Mouse (Mus musculus): ENCODE measurements around the gene Car5b.

GRCm38 (mm10) chrX:163929550-163929949 lies 98.2 kb downstream of the Car5b start:
- TF ChIP-seq CTCF (IDR thresholded peaks at IDR 0.05) (no peak), EP300 (IDR thresholded peaks at IDR 0.05) (no peak)
